Mouse (Mus musculus): ENCODE results near the gene Sdf2. TPM values are rescaled to one million over a fixed set of nuclear protein-coding genes. Genes with fewer than 3 reads are reported as not detected.
"Not testable (repeated sequence)": the region's sequence is repeated elsewhere in the genome, so short reads cannot be mapped to it uniquely, and the experiment has no call there.

Gene Sdf2
- total RNA-seq, 4 experiments from 2014 or later: 49.8 to 58.7 (median 53.6) TPM

DNA sequence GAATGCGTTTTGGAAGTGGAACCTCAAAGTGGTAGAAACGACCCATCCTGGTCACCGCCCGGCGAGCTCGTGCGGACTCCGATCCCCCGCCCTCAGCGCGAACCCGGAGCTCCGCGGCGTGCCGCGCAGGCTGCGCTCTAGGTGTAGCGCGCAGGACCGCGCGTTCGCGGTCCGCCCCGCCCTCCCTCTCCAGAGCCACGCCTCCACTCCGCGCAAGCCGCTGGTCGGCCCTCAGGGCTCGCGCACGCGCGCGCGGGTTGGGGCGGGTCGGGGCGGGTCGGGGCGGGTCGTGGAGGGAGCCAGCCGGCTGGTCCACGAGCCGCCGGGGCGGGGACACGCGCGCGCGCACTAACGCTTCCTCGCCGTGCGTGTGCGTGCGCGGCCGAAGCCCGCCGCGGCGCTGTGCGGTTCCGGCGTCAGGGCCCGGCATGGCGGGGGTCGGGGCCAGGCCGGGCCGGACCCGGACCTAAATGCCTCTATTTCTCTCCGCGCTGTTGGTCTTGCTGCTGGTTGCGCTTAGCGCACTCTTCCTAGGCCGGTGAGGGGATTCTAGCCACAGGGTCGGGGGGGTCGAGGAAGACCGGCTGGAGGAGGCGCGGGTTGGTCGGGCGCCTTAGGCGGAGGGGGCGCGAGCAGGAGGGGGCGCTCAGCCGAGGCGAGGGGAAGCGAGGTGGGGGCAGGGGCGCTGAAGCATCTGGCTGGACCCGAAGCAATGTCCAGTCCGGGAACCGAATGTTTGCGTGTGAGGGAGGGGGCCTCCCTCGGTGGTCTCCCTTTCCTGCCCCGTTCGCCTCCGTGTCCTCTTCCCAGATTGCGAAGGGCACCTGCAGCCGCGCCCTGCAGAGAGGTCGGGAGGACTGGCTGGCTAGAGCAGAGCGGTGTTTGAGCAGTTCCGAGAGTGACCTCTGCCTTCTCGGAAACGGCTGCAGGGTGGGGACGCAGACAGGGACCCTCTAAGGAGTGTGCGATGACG lies 16.1 kb downstream of the Sdf2 start, which contains the start of gene 2610507B11Rik:
Gene 2610507B11Rik, plus strand, starts transcription at position 373 of the 973 bp plus-strand sequence.
- peak; percentile 87 for DNase-seq (ENCODE audit: low spot score)

DNA sequence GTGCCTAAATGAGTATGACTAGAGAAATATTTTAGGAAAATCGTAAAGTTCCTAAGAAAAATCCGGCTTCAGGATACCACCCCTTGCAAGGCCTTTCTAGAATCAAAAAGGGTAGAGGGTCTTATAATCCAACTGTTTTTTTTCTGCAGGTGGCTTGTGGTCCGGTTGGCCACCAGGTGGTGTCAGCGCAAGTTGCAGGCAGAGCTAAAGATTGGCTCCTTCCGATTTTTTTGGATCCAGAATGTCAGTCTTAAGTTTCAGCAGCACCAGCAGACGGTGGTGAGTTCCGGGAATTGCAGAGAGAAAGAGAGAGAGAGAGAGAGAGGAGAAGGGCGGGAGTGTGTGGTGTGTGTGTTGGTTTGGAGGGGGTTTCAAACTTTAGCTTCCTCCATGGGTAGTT lies 17.0 kb downstream of the Sdf2 start:
- DNase-seq (ENCODE audit: low spot score): peak; percentile 38

DNA sequence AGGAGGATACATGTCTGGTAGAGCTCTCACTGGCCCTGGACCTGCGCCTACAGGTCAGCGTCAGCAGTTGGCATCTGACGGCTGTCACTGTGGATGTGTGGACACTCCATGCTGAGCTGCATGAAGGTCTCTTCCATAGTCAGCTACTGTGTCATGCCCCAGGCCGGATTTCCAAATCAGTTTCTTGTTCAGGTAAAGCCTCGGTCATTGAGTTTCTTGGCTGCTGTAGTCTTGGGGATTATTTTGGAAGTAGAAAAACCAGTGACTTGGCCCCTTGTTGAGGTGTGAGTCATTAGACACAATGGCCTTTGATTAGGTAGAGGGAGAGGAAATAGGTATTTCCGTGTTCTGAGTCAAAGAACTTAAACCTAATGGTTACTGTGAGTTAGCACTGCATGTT lies 20.0 kb downstream of the Sdf2 start:
- DNase-seq (ENCODE audit: low spot score): no peak

DNA sequence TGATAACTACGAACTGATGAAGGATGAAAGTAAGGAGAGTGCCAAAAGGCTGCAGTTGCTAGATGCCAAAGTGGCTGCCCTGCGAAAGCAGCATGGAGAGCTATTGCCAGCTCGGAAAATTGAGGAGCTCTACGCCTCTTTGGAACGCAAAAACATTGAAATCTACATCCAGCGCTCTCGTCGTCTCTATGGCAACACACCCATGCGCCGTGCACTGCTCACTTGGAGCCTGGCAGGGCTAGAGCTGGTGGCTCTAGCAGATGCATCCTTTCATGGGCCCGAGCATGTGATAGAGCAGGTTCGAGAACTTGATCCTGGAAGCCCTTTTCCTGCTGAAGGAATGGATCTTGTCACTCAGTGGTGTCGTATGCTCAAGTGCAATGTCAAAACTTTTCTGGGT lies 26.4 kb downstream of the Sdf2 start:
- DNase-seq (ENCODE audit: low spot score): no peak

DNA sequence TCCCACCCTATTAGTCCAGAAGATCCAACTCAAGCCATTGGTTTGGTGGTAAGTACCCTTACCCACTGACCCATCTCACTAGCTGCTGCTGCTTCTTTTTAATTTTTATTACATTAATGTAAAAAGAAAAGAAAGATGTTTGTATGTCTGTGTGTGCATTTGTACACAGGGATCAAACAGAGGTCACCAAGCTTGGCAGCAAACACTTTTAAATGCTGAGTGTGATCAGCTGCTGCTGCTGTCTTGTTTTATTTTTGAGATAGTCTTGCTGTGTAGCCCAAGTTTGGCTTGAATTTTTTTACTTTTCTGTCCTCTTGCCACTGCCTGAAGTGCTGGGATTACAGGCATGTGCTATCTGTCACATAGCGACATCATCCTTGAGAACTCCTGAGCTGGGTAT lies 30.1 kb downstream of the Sdf2 start:
- DNase-seq (ENCODE audit: low spot score): no peak

DNA sequence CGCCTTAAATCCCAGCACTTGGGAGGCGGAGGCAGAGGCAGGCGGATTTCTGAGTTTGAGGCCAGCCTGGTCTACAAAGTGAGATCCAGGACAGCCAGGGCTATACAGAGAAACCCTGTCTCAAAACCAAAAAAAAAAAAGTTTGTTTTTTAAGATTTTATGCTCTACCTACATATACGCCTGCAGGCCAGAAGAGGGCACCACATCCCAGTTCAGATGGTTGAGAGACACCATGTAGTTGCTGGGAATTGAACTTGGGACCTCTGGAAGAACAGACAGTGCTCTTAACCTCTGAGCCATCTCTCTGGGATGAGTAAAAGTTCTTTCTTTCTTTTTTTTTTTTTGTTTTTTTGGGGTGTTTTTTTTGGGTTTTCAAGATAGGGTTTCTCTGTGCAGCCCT lies 30.6 kb downstream of the Sdf2 start:
- not testable (repeated sequence) for DNase-seq (ENCODE audit: low spot score)

DNA sequence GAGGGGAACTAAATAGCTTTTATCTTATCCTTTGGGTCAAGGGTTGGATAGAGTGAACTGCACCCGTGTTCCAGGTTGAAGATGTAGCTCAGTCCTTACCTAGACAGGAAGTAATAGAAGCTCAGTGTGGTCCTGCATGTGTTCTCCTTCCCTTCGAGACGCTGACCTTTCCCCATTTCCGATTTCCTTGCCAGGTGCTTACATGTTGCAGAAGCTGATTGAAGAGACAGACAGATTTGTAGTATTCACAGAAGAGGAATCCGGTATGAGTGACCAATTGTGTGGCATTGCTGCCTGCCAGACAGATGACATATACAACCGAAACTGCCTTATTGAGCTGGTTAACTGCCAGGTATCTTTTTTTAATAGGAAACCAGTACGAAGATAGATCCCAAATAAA lies 33.3 kb downstream of the Sdf2 start:
- DNase-seq (ENCODE audit: low spot score): no peak

DNA sequence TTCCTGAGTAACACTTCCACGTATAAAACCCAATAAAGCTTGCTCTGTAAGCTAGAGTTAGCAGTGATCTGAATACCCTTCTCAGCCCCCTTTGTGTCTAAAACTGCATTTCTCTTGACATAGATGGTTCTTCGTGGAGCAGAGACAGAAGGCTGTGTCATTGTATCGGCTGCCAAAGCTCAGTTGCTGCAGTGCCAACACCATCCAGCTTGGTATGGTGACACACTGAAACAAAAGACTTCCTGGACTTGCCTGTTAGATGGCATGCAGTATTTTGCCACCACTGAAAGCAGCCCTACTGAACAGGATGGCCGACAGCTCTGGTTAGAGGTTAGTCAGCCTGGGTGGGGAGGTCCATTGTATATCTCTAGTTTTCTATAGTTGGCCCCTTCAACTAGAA lies 34.0 kb downstream of the Sdf2 start:
- DNase-seq (ENCODE audit: low spot score): no peak

DNA sequence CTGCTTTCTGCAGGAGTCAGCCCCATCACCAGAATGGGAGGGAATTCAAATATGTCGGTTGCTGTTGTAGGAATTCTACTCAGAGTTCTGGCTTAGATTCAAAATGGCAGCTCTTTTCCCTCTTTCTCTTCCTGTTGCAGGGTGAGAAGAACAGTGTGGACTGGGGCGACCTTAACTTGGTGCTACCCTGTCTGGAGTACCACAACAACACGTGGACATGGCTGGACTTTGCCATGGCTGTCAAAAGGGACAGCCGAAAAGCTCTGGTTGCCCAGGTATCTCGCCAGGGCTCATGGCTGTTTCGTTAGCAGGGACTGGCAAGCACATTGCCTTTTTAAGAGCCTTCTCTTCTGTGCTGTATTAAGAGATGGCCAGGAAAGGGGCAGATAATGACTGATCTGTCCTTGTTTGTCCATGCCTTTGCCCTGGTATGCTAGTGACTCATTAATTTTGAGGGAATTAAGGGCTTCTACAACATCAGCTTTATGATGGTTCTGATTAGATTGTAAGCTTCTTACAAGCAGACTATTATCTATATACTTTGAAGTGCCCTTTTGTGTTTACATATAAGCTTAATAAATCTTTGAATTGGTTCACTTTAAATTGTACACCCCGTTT lies 43.7 kb downstream of the Sdf2 start:
- DNase-seq (ENCODE audit: low spot score): no peak

DNA sequence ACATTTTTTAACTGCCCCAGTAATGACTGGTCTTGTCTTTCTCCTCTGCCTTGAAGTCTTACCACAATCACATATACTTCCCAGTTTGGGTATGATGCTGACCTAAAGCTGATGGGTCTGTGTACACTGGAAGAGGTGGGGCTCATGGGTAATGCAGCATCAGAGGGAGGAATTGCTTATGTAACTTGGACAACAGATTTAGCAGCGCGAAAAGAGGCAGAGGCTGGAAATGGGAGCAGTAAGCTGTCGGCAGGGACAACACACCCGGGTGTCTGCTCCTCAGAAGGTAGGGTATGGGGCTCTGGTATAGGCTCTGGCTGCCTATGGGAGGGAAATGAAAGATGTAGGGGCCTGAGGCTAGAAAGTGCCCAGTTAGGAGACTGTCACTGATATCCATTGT lies 45.1 kb downstream of the Sdf2 start, which contains the start of gene BC030499:
Gene BC030499, plus strand, starts transcription at position 188 of the 400 bp plus-strand sequence.
- DNase-seq (ENCODE audit: low spot score): no peak

DNA sequence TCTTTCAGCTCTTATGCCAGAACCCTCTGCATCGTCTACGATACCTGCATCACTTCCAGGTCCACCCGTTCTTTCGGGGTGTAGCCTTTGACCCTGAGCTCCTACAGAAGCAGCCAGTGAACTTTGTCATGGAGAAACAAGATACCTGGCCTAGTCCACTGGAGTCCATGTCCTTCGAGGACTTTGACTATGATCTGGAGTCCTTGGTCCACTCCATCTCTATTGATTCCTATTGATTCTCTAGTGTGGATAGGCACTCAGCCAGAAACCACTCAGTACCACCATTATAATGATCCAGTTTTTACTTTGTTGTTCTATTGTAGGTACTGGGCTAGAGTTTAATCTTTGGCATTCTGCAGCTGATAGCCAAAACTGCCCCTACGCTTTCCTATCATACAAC lies 49.0 kb downstream of the Sdf2 start:
- DNase-seq (ENCODE audit: low spot score): no peak

DNA sequence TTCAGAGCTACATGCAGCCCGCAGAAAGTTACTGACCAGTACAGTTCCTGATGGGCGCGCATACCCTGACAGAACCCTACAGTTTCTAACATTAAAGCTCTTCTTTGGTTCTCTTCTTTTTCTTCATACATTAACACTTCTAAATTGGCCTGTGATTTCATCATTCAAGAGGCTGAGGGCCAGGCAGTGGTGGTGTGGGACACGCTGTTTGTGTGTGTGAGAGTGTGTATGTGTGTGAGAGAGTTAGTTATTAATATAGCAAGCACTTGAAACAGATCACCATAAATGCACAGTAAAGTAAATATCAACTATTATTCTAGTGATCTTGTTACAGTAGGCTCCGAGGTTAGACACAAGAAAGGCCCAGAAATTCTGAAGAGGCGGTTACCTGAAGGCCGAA lies 55.4 kb downstream of the Sdf2 start:
- no peak for DNase-seq (ENCODE audit: low spot score)

DNA sequence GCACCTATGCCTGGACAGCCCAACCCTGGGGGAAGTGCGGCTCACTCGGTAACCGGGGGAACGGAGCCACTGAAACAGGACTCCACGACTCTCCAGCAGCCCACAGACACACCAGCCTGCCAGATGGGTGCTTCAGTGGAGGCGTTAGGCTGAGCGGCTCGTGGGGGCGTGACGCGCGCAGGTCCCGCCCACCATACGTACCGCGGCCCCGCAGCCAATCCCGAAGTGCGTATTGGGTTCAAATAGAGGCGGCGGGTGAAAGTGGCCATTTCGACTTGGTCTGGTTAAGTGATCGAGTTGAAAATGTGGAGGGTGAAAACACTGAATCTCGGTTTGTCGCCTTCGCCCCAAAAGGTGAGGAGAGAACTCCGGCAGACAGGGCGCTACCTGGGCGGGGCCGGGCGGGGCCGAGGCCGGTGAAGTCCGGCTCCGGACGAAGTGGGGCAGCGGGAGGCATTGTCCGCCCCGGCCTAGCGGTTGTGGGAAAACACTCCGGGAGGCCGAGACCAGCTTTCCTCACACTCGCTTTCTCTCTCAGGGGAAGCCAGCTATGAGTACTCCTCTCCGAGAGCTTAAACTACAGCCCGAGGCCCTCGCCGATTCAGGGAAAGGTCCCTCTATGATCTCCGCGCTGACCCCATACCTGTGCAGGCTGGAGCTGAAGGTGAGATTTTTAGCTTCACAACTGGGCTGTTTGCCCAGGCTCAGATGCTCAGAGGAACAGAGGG lies 56.0 kb downstream of the Sdf2 start, which contains the start of gene Spag5:
Gene Spag5, plus strand, starts transcription at position 173 of the 728 bp plus-strand sequence.
- peak; percentile 88 for DNase-seq (ENCODE audit: low spot score)

Other genes starting within 250 kb of the Sdf2 start
- 1 to 10 TPM; 2.8 to 5.1 (median 4.2) TPM for gene Dhrs13, start 213.5 kb upstream of the Sdf2 start, total RNA-seq (2022)
- 10 to 100 TPM; 53.5 to 62.6 (median 56.4) TPM for gene Flot2, start 207.8 kb upstream of the Sdf2 start, total RNA-seq (2022)
- 10 to 100 TPM; 25.9 to 31.5 (median 28.5) TPM for gene Eral1, start 165.4 kb upstream of the Sdf2 start, total RNA-seq (2022)
- 10 to 100 TPM; 10.1 to 14.1 (median 12.5) TPM for gene Fam222b, start 151.1 kb upstream of the Sdf2 start, total RNA-seq (2022)
- gene Traf4, start 80.2 kb upstream of the Sdf2 start, total RNA-seq (2022): 1 to 10 TPM; 3.4 to 4.3 (median 3.7) TPM
- gene Nek8, start 69.1 kb upstream of the Sdf2 start, total RNA-seq (2022): 1 to 10 TPM; 2.0 to 3.2 (median 2.3) TPM
- gene Tlcd1, start 69.0 kb upstream of the Sdf2 start, total RNA-seq (2022): 1 to 10 TPM; 2.9 to 7.1 (median 5.0) TPM
- 100 to 1,000 TPM; 760 to 870 (median 833) TPM for gene Rpl23a, start 62.2 kb upstream of the Sdf2 start, total RNA-seq (2022)
- gene Rab34, start 57.3 kb upstream of the Sdf2 start, total RNA-seq (2022): 1 to 10 TPM; 6.8 to 8.7 (median 8.1) TPM
- gene Proca1, start 52.4 kb upstream of the Sdf2 start, total RNA-seq (2022): 1 to 10 TPM in 2 of 4 experiments, under 1 TPM in 2; 0.62 to 1.6 (median 0.98) TPM
- 10 to 100 TPM; 32.6 to 33.8 (median 32.7) TPM for gene Supt6, start 241 bp downstream of the Sdf2 start, total RNA-seq (2022)
- gene 2610507B11Rik, start 16.0 kb downstream of the Sdf2 start, total RNA-seq (2022): 100 to 1,000 TPM; 201 to 242 (median 210) TPM
- 1 to 10 TPM in 1 of 4 experiments, under 1 TPM in 3; 0.38 to 1.3 (median 0.61) TPM for gene BC030499, start 45.1 kb downstream of the Sdf2 start, total RNA-seq (2022)
- under 1 TPM; 0.31 to 0.57 (median 0.46) TPM for gene Spag5, start 55.8 kb downstream of the Sdf2 start, total RNA-seq (2022)
- gene Aldoc, start 77.2 kb downstream of the Sdf2 start, total RNA-seq (2022): 1 to 10 TPM in 3 of 4 experiments, under 1 TPM in 1; 0.75 to 1.8 (median 1.3) TPM
- gene Pigs, start 82.7 kb downstream of the Sdf2 start, total RNA-seq (2022): 10 to 100 TPM; 24.6 to 27.1 (median 25.1) TPM
- 1 to 10 TPM; 3.5 to 6.8 (median 4.8) TPM for gene Unc119, start 97.7 kb downstream of the Sdf2 start, total RNA-seq (2022)
- gene Foxn1, start 140.8 kb downstream of the Sdf2 start, total RNA-seq (2022): not detected
- not detected for gene Slc13a2, start 176.5 kb downstream of the Sdf2 start, total RNA-seq (2022)
- 1 to 10 TPM; 1.4 to 3.3 (median 1.9) TPM for gene Slc46a1, start 220.0 kb downstream of the Sdf2 start, total RNA-seq (2022)

Data from heart, adult 8-10 months (tissue).